Mouse (Mus musculus): ENCODE data around the gene Vdr. TPM values are rescaled to one million over a fixed set of nuclear protein-coding genes. Genes with fewer than 3 reads are reported as not detected.

The Vdr gene
- polyA plus RNA-seq (2012; rRNA removed): 1.2 and 1.5 TPM in 2 replicates

DNA sequence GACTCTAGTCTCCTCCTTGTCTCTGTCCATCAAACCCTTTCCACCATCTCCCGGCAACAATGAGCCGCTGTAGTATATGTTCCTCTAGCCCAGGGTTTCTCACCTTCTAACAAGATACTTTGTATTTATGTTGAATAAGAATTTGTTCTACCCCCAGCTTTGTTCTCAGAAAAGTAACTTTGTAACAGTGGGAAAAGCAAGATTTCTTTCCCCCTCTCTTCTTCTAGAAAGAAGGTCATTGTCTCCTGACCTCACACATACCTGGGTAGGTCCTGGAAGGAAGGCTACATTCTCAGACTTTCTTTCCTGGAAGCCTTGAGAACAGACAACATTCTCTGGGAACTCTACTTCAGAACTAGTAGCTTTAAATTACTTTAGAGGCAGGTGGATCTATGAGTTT lies at the start of gene Vdr:
TSS of gene Vdr (minus strand) at position 101 of the 400 bp plus-strand sequence.
- no peak for DNase-seq (ENCODE audit: extremely low spot score in 1 of 2, low spot score in 1 of 2)

DNA sequence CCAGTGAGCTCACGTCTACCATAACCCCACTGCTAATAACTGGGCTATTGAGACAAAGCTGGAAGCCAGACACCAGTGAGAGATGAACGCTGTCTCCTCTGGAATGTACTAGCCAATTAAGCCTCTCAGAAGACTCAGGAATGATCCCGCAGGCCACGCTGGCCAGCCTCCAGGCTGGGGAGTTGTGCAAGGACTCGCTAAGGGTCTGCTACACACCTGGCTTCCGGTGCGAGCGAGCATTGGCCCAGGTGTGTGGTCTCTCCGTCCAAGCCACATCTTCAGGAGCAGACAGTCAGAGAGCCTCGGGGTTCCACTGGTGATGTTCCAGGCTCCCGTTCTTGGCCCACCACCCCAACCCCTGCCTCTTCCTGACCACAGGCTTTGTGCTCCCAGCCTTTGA lies 46.0 kb upstream of the Vdr start:
- DNase-seq (ENCODE audit: extremely low spot score in 1 of 2, low spot score in 1 of 2): no peak

DNA sequence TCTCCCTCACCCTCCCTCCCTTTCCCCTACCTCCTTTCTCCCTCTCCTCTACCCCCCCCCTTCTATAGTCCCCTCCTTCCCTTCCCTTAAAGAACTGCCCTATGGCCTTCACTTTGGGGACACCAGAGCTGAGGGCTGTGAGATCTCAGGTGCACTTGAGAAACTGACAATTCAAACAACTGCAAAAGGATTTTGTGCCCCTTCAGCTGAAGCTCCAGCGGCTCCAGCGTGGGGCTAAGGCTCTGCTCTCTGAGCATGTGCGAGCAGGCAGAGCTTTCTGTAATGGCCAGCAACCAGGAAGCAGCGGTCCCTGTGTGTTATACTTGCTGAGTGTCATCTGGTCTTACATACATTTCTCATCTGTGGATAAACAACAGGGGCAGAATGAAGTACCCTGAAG lies 45.3 kb upstream of the Vdr start:
- no peak for DNase-seq (ENCODE audit: extremely low spot score in 1 of 2, low spot score in 1 of 2)

DNA sequence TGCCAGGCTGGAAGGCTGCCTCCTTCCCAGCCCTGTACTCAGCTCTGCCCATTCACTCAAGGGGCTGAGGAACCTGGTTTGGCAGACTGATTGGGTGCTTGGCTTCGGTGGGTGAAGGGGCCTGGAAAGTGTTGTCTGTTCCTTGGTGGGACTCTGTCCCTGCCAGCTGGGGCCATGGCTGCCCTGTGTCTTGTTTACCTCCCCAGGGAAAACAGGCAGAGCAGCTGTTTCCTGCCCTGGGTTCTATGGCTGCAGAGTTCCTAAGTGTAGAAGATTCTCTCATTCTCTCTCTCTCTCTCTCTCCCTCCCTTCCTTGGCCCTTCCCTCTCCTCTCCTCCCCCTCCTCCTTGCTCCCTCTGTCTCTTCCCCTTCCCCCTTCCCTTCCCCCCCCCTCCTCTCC lies 44.9 kb upstream of the Vdr start:
- no peak for DNase-seq (ENCODE audit: extremely low spot score in 1 of 2, low spot score in 1 of 2)

DNA sequence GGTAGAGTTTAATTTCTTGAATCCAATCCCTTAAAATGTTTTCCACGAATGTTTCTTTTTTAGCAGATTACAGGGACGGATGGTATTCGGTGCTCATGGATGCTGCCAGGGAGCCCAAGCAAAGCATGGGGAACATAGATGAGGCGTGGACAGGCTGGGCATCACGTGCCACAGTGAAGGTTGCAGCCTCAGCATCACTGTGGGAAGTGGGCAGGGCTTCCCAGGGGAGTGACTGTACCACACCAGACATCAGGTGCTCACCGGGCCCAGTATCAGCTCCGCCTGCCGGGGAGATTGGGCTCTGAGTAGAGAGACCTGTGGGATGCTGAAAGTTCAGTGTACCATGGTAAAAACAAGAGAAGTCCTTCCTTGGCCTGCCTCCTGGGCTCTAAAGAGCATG lies 44.2 kb upstream of the Vdr start:
- DNase-seq (ENCODE audit: extremely low spot score in 1 of 2, low spot score in 1 of 2): no peak

DNA sequence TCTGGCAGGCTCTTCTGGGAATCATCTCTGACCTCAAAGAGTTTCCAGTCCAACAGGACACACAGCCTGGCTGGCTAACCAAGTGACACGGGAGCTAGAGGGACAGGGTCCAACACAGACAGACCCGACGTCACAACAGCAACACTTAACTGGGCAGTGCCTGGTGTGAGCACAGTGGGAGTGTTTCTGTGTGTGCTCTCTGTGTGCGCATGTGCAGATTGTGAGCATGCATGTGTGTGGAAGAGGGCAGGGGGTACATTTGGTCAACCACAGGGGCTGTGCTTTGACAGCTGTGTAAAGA lies 42.4 kb upstream of the Vdr start:
- DNase-seq (ENCODE audit: extremely low spot score in 1 of 2, low spot score in 1 of 2): no peak

DNA sequence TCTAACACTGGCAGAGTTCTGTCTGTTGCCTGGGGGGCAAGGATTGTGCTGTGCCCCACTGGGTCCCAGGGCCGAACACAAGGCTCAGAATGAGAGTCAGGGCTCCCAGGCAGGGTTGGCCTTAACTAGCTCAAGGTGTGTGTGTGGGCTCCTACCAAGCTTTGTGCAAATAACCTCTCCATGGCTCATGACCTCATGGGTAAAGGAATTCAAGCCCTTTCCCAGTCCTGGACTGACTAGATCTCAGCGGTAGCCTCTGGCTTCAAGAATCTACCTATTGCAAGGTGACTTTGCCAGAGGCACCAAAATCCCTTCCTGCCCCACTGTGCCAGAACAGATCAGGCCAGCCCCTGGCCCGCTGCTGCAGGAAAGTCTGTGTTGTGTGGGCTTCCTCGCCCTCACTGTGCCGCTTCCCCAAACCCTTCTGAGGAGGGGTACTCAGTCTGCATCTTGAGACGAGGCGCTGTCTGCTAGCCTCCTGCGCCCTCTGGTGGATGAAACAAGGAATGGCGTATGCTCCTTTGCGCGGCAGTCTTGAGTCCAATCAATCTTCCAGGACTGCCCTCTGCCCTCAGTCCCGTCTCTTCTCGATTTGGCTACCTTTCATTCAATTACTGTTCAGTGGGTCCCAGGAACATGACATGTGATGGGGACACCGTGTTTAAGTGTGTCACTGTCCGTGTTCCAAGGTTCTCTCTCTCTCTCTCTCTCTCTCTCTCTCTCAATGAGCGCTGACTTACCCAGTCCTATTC lies 41.9 kb upstream of the Vdr start:
- peak in 1 of 2 experiments; percentile 79 for DNase-seq (ENCODE audit: extremely low spot score in 1 of 2, low spot score in 1 of 2)

DNA sequence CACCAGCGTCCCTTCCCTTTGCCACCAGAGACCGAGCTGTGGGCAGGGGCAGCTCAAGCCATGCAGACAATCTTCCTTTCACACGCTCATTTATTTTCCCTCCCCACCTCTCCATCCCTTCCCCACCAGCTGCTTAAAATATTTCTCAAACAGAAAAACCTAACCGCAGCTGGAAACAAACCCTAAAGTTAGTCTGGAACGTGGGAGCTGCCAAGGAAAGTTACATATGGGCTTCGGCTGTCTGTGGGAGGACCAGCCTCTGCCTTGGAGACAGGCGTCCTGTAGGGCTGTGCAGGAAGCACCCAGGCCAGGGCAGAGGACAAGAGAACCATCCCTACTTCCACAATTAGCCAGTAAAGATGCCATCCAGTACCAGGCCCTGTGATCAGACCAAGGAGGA lies 39.8 kb upstream of the Vdr start:
- peak in 1 of 2 experiments; percentile 49 for DNase-seq (ENCODE audit: extremely low spot score in 1 of 2, low spot score in 1 of 2)

DNA sequence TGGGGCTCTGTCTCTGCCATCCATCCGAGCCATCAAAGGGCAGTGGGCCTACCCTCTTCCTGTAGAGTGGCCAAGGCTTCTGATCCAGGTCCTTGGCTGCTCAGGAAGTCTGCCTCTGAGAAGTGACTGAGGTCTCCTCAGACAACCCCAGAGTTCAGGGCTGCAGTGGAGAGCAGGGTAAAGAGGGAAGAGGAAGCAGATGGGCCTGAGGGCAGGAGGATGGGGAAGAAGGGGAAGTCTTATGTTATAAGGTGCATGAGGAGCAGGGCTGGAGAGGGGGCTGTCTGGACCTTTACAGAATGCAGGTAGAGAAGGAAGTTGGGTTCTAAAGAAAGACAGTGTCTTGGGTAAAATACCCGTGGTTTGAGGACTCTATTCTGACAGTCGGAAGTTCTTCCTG lies 39.3 kb upstream of the Vdr start:
- DNase-seq (ENCODE audit: extremely low spot score in 1 of 2, low spot score in 1 of 2): no peak

DNA sequence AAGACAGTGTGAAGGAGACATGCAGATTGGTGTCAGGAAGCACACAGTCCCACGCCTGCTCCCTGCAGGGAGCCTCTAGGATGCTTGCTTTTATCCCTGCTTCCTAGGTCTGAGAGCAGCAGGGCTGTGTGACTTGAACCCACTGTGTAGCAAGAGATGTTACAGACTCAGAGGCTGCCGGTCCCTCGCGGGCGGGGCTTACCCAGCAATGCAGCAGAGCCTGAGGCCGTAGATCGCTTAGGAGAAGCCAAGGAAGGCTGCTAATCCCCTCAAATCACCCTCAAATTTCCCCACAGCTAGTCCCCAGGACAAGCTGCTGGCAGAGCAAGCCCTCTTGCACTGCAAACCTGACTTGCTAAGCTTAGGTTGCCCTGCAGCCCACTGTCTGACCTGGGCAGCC lies 38.3 kb upstream of the Vdr start:
- no peak for DNase-seq (ENCODE audit: extremely low spot score in 1 of 2, low spot score in 1 of 2)

DNA sequence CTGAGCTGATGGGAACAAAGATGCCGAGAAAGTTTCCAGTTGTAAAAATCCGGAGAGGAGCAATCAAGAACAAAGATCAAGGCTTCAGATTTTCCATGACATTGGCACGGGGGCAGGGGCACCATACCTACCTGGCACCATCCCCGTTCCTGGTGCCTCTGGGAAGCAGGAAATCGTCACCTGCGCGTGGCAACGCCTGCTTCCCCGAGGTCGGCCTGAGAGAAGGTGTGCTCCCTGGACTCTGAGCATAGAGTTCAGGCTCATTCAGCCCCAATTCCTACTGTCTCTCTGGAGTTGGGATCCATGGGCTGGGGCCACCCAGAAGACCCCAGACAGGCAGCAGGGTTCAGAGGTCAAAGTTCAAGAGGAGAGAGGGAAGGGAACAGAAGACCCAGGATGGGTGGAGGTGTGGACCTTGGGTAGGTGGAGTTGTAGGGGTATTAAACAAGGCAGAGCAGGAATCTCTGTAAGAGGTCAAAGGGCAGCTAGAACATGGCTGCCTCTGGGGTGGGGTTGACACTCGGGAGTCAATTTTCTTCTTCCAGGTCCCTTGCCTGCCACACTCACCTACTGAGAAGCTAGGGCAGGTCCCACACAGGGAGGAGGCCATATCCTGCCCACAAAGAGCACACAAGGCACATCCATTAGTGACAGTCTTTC lies 35.4 kb upstream of the Vdr start:
- DNase-seq (ENCODE audit: extremely low spot score in 1 of 2, low spot score in 1 of 2): no peak

DNA sequence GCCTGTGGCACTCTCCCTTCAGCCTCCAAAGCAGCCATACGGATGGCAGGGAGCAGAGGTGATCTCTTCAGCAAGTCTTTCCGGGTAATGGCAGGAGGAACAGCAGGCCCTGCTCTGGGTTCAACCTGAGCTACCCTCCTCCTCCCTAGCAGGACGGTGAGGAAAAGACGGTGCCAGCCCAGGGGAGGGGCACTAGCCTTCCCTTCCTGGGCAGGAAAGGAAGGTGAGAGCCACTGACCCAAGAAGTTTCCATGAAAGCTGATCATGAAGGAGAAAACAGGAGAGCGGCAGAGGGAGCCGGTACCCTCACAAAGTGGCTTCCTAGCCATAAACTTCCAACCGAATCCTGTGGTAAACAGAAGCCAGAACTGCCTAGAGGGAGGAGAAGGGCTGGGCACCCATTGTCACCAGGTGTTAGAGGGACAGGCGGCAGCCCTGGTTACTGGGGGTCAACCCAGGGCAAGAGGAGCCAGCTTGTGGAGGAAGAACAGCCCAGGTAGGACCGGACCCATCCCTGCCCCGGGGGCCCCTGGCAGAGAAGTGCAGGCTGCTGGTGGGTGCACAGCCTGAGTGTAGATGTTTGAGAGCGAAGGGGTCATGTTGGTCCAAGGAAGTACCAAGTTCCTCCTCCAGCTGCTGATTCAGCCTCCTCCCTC lies 34.6 kb upstream of the Vdr start:
- no peak for DNase-seq (ENCODE audit: extremely low spot score in 1 of 2, low spot score in 1 of 2)

DNA sequence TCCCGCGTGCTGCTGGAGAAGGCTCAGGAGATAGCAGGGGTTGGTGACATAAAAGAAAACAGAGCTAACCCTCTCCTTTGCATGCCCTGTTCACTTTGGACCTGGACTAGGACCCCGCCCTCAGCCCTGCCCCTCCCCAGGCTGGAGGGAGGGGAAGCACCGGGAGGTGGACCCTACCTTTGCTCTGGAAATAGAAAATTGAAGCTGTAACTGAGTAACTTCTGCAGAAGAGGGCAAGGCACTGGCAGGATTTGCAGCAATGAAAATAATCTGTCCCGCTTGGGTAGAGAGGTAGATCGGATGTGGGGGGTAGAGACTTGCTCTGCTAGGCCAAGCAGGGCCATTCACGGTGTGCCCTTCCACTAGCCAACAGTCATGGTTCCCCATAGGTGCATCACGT lies 32.9 kb upstream of the Vdr start:
- DNase-seq (ENCODE audit: extremely low spot score in 1 of 2, low spot score in 1 of 2): no peak

DNA sequence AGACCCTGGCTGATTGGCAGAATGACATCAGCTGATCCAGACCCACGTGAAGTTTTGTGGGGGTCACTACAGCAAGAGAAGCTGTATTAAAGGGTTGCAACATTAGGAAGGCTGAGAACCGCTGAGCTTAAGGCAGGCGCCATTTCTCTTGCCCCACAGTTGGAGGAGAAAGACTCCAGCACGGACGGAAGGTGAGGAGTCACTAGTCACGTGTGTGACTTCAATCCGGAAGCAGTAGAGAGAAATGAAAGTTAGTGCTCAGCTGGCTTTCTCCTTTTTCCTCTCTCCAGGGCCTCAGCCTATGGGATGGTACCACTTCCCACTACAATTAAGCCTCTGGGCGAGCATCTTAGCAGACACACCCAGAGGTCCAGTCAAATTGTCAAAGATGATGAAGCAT lies 32.1 kb upstream of the Vdr start:
- no peak for DNase-seq (ENCODE audit: extremely low spot score in 1 of 2, low spot score in 1 of 2)

DNA sequence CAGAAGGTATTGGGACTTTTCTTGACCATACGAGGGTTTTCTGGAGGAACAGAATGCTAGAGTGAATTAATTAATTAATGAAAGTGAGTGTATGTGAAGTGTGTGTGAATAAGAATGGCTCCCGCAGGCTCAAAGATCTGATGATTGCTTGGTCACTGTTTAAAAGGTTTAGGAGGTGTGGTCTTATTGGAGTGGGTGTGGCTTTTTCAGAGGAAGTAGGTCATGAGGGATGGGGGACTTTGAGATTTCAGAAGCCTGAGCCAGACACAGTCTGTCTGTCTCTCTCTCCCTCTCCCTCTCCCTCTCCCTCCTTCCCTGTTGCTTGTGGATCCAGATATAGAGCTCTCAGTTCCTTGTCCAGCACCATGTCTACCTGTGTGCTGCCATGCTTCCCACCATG lies 30.9 kb upstream of the Vdr start:
- DNase-seq (ENCODE audit: extremely low spot score in 1 of 2, low spot score in 1 of 2): no peak

DNA sequence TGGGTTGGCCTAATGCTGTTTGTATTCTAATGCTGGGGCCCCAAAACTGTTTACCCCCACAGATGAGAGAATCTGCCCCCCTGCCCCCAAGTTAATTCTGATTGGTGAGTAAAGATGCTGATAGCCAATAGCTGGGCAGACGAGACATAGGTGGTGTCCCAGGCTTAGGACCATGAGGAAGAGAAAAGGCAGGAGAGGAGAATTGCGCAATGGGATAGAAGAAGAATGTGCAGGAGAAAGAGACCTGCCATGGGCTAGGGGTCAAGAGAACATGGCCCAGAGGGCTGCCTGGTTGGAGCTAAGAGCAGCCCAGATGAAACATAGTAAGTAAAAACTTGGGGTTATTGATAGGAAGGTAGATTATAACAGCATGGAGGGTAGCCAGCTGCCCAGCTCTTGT lies 29.7 kb upstream of the Vdr start:
- DNase-seq (ENCODE audit: extremely low spot score in 1 of 2, low spot score in 1 of 2): no peak

DNA sequence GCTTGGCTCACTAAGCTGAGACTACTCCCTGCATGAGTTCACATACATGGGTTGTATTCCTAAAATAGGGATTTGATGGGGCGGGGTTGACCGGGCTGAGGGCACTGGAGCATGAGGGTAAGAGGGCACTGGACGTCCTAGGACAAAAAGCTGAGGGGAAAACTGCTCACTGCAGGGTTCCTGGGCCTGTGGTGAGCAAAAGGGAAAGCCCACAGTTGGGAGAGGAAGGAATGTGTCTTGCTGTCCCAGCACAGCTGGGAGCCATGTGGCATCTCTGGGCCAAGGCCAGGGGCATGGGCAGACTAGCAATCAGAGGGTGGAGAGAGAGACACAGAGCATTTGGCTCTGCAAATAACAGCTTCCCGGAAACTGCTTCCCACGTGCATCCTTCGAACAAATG lies 28.1 kb upstream of the Vdr start:
- DNase-seq (ENCODE audit: extremely low spot score in 1 of 2, low spot score in 1 of 2): no peak

DNA sequence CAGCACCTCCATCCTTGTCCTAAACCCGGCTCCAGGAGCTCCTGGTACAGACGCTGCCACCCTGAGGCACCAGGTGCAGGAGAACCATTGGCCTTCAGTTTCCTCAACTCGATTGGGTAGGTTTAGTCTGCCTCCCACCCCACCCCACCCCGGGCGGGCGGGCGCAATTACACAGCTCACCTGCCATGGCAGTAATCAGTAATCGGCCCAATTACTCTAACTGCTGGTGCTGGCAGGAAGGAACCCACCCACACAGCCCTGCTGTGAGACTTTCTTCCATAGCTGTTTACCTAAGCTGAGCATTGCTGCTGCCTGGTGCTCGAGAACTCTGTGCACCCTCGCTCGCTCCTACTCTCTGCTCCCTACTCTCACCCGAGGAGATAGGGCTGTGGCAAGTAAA lies 22.0 kb upstream of the Vdr start:
- DNase-seq (ENCODE audit: extremely low spot score in 1 of 2, low spot score in 1 of 2): peak in 1 of 2 experiments; percentile 25

DNA sequence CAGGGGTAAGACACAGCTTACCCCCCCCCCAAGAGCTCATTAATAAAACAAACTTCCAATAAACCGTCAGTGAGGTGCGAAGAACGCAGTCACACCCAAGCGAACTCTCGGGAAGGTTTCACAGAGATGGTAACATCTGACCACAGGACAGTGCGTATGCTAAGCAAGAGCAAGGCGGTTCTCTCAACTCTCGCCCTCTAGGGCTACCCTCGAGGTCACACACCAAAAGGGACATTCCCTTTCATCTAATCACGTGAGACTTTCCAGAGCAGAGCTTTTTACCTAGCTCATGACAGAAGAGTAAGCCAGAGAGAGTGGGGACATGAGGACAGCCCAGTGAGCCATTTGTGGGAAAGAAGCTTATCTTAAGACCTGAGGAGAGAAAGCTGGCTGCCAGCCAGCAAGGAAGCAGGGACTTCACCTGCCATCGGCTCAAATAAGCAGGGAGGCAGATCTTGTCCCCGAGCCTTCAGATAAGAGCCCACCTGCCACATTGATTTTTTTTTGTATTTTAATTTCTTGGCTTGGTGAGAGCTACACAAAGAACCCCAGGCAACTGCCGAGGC lies 18.9 kb upstream of the Vdr start:
- DNase-seq (ENCODE audit: extremely low spot score in 1 of 2, low spot score in 1 of 2): no peak

DNA sequence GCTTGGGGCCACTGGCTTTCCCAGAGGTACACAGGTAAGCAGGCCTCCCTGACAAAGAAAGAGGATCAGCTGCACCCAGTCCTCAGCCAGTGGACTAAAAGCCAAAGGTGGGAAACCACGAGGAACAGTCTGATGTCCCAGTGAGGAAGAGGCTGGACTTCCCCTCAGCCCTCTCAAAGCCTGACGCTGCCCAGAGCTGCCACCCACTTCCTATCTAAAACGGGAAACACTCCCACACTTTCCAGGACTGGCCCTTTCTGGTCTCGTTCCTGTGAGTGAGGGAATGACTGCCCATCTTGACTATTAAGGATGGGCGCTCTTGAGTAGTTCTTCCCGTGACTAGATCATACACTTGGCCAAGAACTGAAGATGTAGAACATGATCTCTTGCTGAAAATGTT lies 17.4 kb upstream of the Vdr start:
- no peak for DNase-seq (ENCODE audit: extremely low spot score in 1 of 2, low spot score in 1 of 2)

DNA sequence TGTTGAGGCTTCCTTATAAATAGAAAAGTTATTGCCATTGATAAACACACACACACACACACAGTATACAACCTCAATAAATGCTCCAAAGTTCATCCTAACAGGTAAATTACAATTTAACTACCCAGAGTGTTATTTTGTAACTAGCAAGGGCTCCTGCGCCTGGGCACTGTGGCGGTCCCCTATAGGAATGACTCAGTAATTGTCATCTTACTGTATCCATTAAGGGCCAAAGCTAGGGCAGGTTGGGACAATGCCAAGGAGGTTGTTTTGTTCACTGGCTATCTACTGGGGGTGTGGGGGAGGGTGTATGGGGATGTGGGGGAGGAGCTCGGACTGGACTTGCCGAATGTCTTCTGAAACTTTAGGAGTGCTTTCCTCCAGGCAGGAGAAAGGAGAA lies 16.6 kb upstream of the Vdr start:
- no peak for DNase-seq (ENCODE audit: extremely low spot score in 1 of 2, low spot score in 1 of 2)

DNA sequence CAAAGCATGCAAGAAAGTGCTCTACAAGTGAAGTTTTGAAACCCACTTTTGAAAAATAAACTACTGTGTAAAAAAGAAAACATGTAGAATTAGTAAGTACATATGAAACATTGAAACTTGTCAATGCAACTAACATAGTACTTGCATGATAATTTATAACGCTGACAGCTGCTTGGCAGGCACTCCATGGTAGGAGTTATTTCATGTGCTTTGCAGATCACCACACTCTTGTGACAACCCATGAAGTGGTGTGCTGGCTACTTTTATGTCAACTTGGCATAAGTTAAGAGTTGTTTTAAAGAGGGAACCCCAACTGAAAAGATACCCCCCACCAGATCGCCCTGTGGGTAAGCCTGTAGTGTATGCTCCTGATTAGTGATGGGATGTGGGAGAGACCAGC lies 12.0 kb upstream of the Vdr start:
- DNase-seq (ENCODE audit: extremely low spot score in 1 of 2, low spot score in 1 of 2): no peak
